Mouse (Mus musculus): Measurements from ENCODE around the gene Hoxa13.

Hoxa13 gene

DNA sequence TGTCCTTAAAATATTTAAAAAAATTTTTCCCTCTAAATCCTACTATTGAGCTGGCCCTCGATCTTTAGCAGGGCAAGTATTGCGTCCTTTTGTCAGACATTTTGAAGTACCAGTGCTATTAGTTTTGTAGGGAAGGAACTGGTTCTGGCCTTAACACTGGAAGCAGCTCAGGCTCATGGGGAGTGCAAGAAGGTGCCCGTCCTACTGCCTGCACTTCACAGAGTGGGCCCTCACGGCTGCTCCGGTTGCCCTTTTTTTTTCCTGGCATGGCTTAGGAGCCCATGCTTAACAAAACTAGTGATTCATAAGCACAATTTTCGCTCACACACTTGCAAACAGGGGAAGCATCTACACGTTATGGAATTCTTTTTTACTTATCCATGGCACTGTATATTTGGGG lies 21.7 kb downstream of the Hoxa13 start:
- in situ Hi-C loops (cut with MboI, MseI), result loop anchor here (10.0 kb wide), 1 partner anchor 1064 kb away; no protein-coding TSS in a partner anchor

GRCm38 (mm10) chr6:52238155-52238545 lies 22.5 kb downstream of the Hoxa13 start:
- in situ Hi-C loops (cut with MboI, MseI), result loop anchor here (10.0 kb wide), 1 partner anchor 1063 kb away; no protein-coding TSS in a partner anchor

DNA sequence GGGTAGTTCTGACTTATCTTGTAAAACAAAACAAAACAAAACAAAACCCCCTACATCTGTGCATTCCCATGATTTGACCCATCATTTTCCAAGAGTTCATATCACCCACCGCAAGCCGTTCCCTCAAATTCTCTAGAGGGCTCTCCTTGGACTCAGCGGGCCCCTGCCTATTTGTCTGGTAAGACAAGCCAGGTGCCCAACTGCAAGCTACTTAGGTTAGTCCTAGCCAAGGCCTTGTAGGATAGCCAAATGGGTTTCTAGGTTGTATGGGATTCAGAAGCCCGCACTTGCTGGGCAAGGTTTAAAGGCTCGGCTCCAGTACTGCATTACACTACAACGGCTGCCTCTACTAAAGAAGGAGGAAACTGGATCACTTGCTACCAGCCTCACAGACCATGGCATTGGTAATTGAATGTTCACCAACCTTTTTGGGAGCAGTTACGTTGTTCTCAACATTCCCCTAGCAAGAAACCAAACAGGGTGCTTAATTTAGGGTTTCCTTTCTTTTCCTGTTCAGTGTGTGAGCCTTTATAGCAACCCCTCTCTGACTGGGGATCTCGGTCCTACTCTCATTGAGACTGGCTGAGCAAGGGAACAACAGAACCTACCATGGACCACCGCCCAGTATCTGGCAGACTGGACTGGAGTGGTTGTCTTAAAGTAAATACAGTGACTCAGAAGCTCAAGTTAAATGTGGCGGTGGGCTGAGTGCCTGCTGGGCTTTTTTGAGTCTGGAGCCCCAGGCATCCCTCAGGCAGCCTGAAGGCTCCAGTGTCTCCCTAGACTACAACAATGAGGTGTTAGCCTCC lies 23.1 kb downstream of the Hoxa13 start:
- in situ Hi-C loops (cut with MboI, MseI), result loop anchor here (10.0 kb wide), 1 partner anchor 1063 kb away; no protein-coding TSS in a partner anchor

- in situ Hi-C loops (cut with MboI, MseI), result loop anchor here (10.0 kb wide), 1 partner anchor 1062 kb away; no protein-coding TSS in a partner anchor
These were observed 23.9 kb downstream of the Hoxa13 start for GRCm38 (mm10) chr6:52236806-52237205.

GRCm38 (mm10) chr6:52235866-52236265 lies 24.8 kb downstream of the Hoxa13 start:
- in situ Hi-C loops (cut with MboI, MseI), result loop anchor here (10.0 kb wide), 1 partner anchor 1061 kb away; no protein-coding TSS in a partner anchor

DNA sequence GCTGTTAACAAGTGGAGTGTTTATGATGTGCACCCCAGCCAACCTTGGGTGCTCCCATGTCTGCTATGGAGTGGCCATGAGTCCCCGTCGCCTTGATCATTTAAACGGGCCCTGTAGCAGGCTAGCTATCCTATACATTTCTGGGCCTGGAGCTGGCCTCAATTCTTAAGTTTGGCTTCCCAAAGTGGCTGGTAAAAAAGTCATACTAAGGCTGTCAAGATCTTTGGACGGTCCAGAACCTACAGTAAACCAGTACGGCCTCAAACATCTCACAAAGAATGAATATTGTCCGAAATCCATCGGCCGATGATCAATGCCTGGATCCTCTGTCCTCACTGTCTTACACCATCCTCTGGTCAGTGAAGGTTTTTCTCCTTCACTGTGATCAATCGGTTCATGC lies 25.4 kb downstream of the Hoxa13 start:
- in situ Hi-C loops (cut with MboI, MseI), result loop anchor here (10.0 kb wide), 1 partner anchor 1060 kb away; no protein-coding TSS in a partner anchor

DNA sequence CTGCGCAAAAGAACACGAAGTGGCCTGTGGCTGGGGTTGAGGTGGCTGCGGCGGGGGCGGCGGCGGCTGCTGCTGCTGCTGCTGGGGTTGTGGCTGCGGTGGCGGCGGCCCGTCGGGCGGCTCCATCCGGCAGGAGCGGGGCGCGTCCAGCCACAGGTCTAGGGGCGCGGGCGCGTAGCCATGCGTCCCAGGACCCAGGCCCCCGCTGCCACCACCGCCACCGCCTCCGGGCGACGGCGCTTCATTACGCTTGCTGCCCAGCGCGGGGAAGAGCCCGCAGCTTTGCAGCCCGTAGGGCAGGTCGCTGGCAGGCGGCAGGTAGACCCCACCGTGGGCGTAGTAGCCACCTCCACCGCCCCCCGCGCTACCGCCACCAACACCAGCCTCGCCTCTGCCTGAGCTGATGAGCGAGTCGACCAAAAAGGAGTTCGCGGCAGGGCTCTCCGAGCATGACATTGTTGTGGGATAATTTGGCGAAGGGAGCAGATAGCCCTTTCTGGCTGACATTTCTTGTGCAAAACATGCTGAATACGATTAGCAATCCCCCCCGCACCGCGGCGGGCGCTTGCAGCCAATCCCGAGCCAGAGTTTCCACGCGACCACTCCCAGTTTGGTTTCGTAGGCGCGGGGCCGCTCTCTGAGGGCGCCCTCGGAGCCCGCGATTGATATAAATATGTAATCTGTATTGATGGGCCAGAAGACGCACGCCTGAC lies 26.1 kb downstream of the Hoxa13 start:
- in situ Hi-C loops (cut with MboI, MseI), result loop anchor here (10.0 kb wide), 1 partner anchor 1060 kb away; no protein-coding TSS in a partner anchor

DNA sequence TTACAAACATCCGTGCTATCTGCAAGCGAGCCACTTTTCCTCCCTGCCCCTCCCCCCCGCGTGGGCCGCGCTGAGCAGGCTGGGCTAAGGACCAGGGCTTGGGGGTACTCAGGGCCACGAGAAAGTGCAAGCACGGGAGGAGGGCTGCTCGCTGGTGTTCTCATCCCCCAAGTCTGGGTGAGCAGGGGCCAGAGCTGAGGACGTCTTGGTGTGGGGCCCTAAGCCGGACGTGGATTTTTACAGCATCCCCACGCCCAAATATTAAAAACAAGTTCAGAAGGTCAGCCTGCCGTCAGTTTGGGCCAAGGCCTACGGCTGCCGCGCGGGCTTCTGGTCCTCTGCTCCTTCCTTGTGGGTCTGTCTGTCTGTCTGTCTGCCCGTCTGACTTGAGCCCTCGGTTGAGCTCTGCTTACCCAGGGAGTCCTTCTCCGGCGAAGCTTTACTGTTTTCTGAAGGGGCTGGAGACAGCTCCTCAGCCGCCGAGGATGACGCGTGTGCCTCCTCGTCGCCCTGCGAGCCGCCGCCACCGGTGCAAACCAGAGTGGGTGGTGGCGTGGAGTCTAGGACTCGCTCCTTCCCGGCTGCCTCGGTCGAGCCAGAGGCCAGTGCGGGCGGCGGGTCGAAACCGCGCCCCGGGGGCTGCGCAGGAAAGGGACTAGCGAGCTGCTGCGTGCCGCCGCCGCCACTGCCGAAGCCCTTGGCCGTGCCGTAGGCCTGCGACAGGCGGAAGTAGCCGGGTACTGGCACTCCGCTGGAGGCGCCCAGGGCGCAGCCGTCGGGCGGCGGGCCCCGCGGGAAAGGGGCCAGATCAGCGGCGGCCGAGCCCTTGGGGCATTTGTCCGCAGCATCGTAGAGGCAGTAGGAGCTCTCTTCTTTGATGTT lies 26.9 kb downstream of the Hoxa13 start:
- in situ Hi-C loops (cut with MboI, MseI), result loop anchor here (10.0 kb wide), 1 partner anchor 1059 kb away; no protein-coding TSS in a partner anchor

DNA sequence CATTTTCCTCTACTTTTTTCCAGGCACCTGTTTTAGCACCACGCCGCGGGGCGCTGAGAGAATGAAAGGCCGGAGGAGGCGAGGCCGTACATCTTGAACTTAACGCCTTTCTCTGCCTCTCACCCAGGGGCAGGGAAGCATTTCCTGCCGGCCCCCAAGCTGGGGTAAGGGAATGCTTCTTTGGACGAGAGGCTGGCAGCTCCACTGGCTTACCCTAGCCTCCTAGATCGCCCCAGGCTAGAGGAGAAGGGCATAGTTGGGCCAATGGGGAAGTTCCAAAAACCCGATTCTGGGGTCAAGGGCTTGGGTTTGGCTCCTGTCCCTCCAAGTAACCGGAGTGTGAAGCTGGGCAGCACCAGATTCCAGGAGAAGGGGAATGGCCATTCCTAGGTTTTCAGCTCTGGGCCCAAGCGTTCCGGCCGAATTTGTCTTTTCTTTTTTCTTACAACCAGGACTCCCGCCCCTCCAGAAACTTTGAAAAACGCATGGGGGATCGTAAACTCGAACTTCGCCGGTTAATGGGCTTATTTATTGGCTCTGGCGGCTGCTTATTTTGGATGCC lies 27.6 kb downstream of the Hoxa13 start:
- in situ Hi-C loops (cut with MboI, MseI), result loop anchor here (10.0 kb wide), 1 partner anchor 1058 kb away; no protein-coding TSS in a partner anchor

- in situ Hi-C loops (cut with MboI, MseI), result loop anchor here (10.0 kb wide), 1 partner anchor 1058 kb away; no protein-coding TSS in a partner anchor
These were observed 28.1 kb downstream of the Hoxa13 start for GRCm38 (mm10) chr6:52232568-52232965.

GRCm38 (mm10) chr6:52231885-52232567 lies 28.7 kb downstream of the Hoxa13 start:
- in situ Hi-C loops (cut with MboI, MseI), result loop anchor here (10.0 kb wide), 1 partner anchor 1057 kb away; no protein-coding TSS in a partner anchor

- in situ Hi-C loops (cut with MboI, MseI), result loop anchor here (10.0 kb wide), 1 partner anchor 1056 kb away; no protein-coding TSS in a partner anchor
These were observed 30.0 kb downstream of the Hoxa13 start, which contains the start of gene Hoxa9 for GRCm38 (mm10) chr6:52230516-52231165. TSS of gene Hoxa9 (minus strand) at chr6:52231089.

DNA sequence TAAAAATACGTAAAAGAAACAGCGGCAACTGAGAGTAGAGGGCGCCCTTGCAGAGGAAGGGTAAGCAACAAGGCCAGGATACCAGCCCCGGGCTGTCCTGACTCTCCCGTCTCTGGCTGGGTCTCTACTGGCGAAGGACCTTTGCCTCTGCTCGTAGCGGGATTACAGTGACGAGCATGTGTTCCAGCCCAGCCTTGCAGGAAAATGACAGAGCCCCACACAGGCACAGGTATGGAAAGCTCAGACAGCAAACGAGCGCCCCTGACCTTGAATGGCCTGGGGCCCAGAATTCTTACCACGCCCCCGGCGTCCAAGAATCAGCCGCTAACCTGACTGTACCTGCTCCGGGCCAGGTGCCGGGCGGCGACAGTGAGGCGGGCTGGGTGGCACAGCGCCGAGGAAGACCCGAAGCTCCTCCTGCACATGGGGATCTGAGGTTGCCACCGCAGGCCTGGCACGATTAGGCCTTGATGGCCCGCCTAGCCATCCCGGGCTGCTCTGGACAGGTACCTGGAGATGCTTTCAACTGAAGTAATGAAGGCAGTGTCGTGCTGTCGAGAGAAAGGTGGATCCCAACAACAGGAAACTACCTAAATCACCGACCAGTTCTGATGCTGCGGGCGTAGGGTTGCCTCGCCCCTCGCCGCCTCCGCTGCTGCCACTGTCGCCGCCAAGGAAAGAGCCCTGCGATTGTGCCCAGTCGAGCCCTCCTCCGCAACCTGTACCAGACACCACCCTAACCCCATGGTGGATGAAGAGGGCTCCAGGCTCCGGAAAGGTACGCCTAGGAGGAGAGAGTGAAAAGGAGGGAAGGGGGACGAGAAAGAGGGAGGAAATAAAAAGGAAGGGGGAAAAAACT lies 30.9 kb downstream of the Hoxa13 start:
- in situ Hi-C loops (cut with MboI, MseI), result loop anchor here (10.0 kb wide), 2 partner anchors 365 to 1055 kb away; no protein-coding TSS in a partner anchor

- in situ Hi-C loops (cut with MboI, MseI), result loop anchor here (10.0 kb wide), 1 partner anchor 364 kb away; no protein-coding TSS in a partner anchor
These were observed 31.9 kb downstream of the Hoxa13 start for GRCm38 (mm10) chr6:52228475-52229465.

- in situ Hi-C loops (cut with MboI, MseI), result loop anchor here (10.0 kb wide), 1 partner anchor 363 kb away; no protein-coding TSS in a partner anchor
These were observed 33.0 kb downstream of the Hoxa13 start for GRCm38 (mm10) chr6:52227470-52228222.

- in situ Hi-C loops (cut with MboI, MseI), result loop anchor here (10.0 kb wide), 1 partner anchor 362 kb away; no protein-coding TSS in a partner anchor
These were observed 34.0 kb downstream of the Hoxa13 start for GRCm38 (mm10) chr6:52226569-52227257.
